Mouse (Mus musculus): Measurements from ENCODE around the gene Rap1a. TPM values are rescaled to one million over a fixed set of nuclear protein-coding genes. Genes with fewer than 3 reads are reported as not detected.

The Rap1a gene
- polyA plus RNA-seq, 1 experiment from 2014 or later, result 165 TPM

GRCm38 (mm10) chr3:105769380-105769779, 31.8 kb downstream of the Rap1a start:
- no peak for TF ChIP-seq CTCF (IDR thresholded peaks at IDR 0.05)
- POLR2A ChIA-PET, result no interaction called here
- DNase-seq (ENCODE audit: low read depth, low spot score) (no peak), ATAC-seq (no peak)
- in situ Hi-C loops (cut with MboI; ENCODE audit: low pct_unique_long_range_greater_than_20kb), result no loop called here
- H3K27me3 ChIP-seq, result no peaks in the 10 kb centered on the region
- CTCF ChIA-PET, result interaction anchor here (0.7 to 1.2 kb wide), 3 partner anchors 9 to 34 kb away, joined by 3 to 5 read pairs (median 3); no protein-coding TSS in a partner anchor

GRCm38 (mm10) chr3:105768529-105768928, 32.6 kb downstream of the Rap1a start:
- no peaks in the 10 kb centered on the region for H3K27me3 ChIP-seq
- ChIA-PET POLR2A (interaction anchor here (1.2 kb wide), 1 partner anchor 15 kb away, joined by 3 read pairs; no protein-coding TSS in a partner anchor), CTCF (interaction anchor here (1.2 kb wide), 1 partner anchor 16 kb away, joined by 3 read pairs; no protein-coding TSS in a partner anchor)
- TF ChIP-seq CTCF (IDR thresholded peaks at IDR 0.05), result no peak
- in situ Hi-C loops (cut with MboI; ENCODE audit: low pct_unique_long_range_greater_than_20kb), result no loop called here
- ATAC-seq (no peak), DNase-seq (ENCODE audit: low read depth, low spot score) (no peak)

GRCm38 (mm10) chr3:105763132-105763851, 37.8 kb downstream of the Rap1a start:
- no peak for TF ChIP-seq CTCF (IDR thresholded peaks at IDR 0.05)
- POLR2A ChIA-PET, result no interaction called here

GRCm38 (mm10) chr3:105760063-105760462, 41.1 kb downstream of the Rap1a start:
- no peaks in the 10 kb centered on the region for H3K27me3 ChIP-seq
- ChIA-PET POLR2A (interaction anchor here (0.6 kb wide), 1 partner anchor 10 kb away, joined by 8 read pairs; no protein-coding TSS in a partner anchor), CTCF (interaction anchor here (1.3 to 2.4 kb wide), 7 partner anchors 10 to 48 kb away, joined by 3 to 12 read pairs (median 6); no protein-coding TSS in a partner anchor)
- in situ Hi-C loops (cut with MboI; ENCODE audit: low pct_unique_long_range_greater_than_20kb), result no loop called here
- no peak for DNase-seq (ENCODE audit: low read depth, low spot score)
- TF ChIP-seq CTCF (IDR thresholded peaks at IDR 0.05), result no peak
- no peak for ATAC-seq

More at GRCm38 (mm10) chr3:105763132-105763851, 37.8 kb downstream of the Rap1a start:
- in situ Hi-C loops (cut with MboI; ENCODE audit: low pct_unique_long_range_greater_than_20kb), result no loop called here
- CTCF ChIA-PET, result interaction anchor here (1.0 to 2.8 kb wide), 5 partner anchors 8 to 89 kb away, joined by 3 to 10 read pairs (median 5); no protein-coding TSS in a partner anchor
- no peaks in the 10 kb centered on the region for H3K27me3 ChIP-seq
- no peak for ATAC-seq
- DNase-seq (ENCODE audit: low read depth, low spot score), result no peak

- DNase-seq (ENCODE audit: low read depth, low spot score) (no peak), ATAC-seq (no peak)
- no peaks in the 10 kb centered on the region for H3K27me3 ChIP-seq
- ChIA-PET POLR2A (no interaction called here), CTCF (interaction anchor here (0.7 to 2.4 kb wide), 7 partner anchors 9 to 50 kb away, joined by 3 to 8 read pairs (median 4); no protein-coding TSS in a partner anchor)
- no peak for TF ChIP-seq CTCF (IDR thresholded peaks at IDR 0.05)
- in situ Hi-C loops (cut with MboI; ENCODE audit: low pct_unique_long_range_greater_than_20kb), result no loop called here
Observed at GRCm38 (mm10) chr3:105758658-105759057, 42.5 kb downstream of the Rap1a start.

GRCm38 (mm10) chr3:105758098-105758497, 43.0 kb downstream of the Rap1a start:
- TF ChIP-seq CTCF (IDR thresholded peaks at IDR 0.05), result no peak
- DNase-seq (ENCODE audit: low read depth, low spot score), result no peak
- POLR2A ChIA-PET, result interaction anchor here (0.7 kb wide), 1 partner anchor 175 kb away, joined by 3 read pairs; no protein-coding TSS in a partner anchor
- no peaks in the 10 kb centered on the region for H3K27me3 ChIP-seq
- ATAC-seq, result no peak
- CTCF ChIA-PET, result interaction anchor here (0.7 to 2.4 kb wide), 5 partner anchors 10 to 32 kb away, joined by 3 to 8 read pairs (median 4); no protein-coding TSS in a partner anchor
- in situ Hi-C loops (cut with MboI; ENCODE audit: low pct_unique_long_range_greater_than_20kb), result no loop called here

- CTCF ChIA-PET, result interaction anchor here (1.1 to 2.4 kb wide), 4 partner anchors 10 to 32 kb away, joined by 3 to 8 read pairs (median 4); no protein-coding TSS in a partner anchor
- in situ Hi-C loops (cut with MboI; ENCODE audit: low pct_unique_long_range_greater_than_20kb), result no loop called here
- no peaks in the 10 kb centered on the region for H3K27me3 ChIP-seq
- POLR2A ChIA-PET, result interaction anchor here (0.7 kb wide), 1 partner anchor 174 kb away, joined by 3 read pairs; no protein-coding TSS in a partner anchor
- DNase-seq (ENCODE audit: low read depth, low spot score) (no peak), ATAC-seq (no peak)
- no peak for TF ChIP-seq CTCF (IDR thresholded peaks at IDR 0.05)
Observed at GRCm38 (mm10) chr3:105757323-105758083, 43.6 kb downstream of the Rap1a start.

- no peak for TF ChIP-seq CTCF (IDR thresholded peaks at IDR 0.05)
Observed at GRCm38 (mm10) chr3:105756505-105756904, 44.6 kb downstream of the Rap1a start.

GRCm38 (mm10) chr3:105755123-105755522, 46.0 kb downstream of the Rap1a start:
- no peaks in the 10 kb centered on the region for H3K27me3 ChIP-seq
- DNase-seq (ENCODE audit: low read depth, low spot score) (no peak), ATAC-seq (no peak)
- no peak for TF ChIP-seq CTCF (IDR thresholded peaks at IDR 0.05)
- CTCF ChIA-PET, result interaction anchor here (1.9 kb wide), 1 partner anchor 8 kb away, joined by 4 read pairs; no protein-coding TSS in a partner anchor
- in situ Hi-C loops (cut with MboI; ENCODE audit: low pct_unique_long_range_greater_than_20kb), result no loop called here
- POLR2A ChIA-PET, result no interaction called here

More at GRCm38 (mm10) chr3:105756505-105756904, 44.6 kb downstream of the Rap1a start:
- no peaks in the 10 kb centered on the region for H3K27me3 ChIP-seq
- in situ Hi-C loops (cut with MboI; ENCODE audit: low pct_unique_long_range_greater_than_20kb), result no loop called here
- POLR2A ChIA-PET, result interaction anchor here (0.6 kb wide), 1 partner anchor 14 kb away, joined by 3 read pairs; no protein-coding TSS in a partner anchor
- ATAC-seq (no peak), DNase-seq (ENCODE audit: low read depth, low spot score) (no peak)
- CTCF ChIA-PET, result interaction anchor here (1.9 kb wide), 1 partner anchor 9 kb away, joined by 4 read pairs; no protein-coding TSS in a partner anchor

- no peaks in the 10 kb centered on the region for H3K27me3 ChIP-seq
- ATAC-seq (no peak), DNase-seq (ENCODE audit: low read depth, low spot score) (no peak)
- in situ Hi-C loops (cut with MboI; ENCODE audit: low pct_unique_long_range_greater_than_20kb), result no loop called here
- TF ChIP-seq CTCF (IDR thresholded peaks at IDR 0.05), result no peak
- ChIA-PET POLR2A (interaction anchor here (0.9 kb wide), 1 partner anchor 12 kb away, joined by 3 read pairs; no protein-coding TSS in a partner anchor), CTCF (no interaction called here)
Observed at GRCm38 (mm10) chr3:105754184-105754583, 47.0 kb downstream of the Rap1a start.
